Mouse (Mus musculus): Measurements from ENCODE around the gene Wtap. TPM values are rescaled to one million over a fixed set of nuclear protein-coding genes. Genes with fewer than 3 reads are reported as not detected.
"Not testable (repeated sequence)": the region's sequence is repeated elsewhere in the genome, so short reads cannot be mapped to it uniquely, and the experiment has no call there.

Wtap gene
- polyA plus RNA-seq, 1 experiment, result 18.0 TPM

DNA sequence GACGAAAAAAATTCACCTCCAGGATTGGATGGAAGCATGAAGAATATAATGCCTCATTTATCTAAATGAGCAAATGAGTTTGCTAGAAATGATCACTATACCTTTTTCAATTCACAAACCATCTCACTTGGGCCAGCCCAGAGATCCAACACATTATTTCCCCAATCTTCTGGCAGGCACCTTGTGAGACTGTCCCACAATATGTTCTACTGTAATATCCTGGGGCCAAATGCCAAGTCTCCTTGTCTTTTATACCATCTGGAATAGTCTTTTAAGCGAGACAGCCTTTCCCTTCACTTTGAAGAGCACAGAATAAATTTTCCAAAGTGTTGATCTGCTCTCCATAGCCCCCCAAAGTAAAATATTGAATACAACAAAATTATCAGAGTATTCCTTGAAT, 20.1 kb downstream of the Wtap start:
- DNase-seq (ENCODE audit: low read depth, low spot score), result no peak
- WGBS, result 73% methylated on average over 2 of the region's 2 CpGs

DNA sequence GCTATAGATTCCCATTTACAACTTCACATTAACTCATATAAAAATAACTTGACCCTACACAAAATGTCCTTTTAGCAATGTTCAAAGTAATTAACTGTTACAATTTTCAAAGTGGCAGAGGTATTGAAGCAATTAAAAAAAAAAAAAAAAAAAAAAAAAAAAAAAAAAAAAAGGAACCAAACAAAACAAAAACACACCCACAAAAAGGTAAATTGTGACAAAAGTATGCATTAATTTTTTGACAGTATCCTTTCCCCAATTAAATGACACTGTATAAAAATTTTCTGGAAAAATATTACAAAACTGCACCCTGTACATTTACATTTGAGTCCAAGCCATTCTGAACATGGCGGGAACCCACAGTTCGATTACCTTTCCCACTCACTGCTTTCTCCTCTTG, 26.8 kb downstream of the Wtap start:
- WGBS, result 88% methylated on average over 2 of the region's 2 CpGs
- DNase-seq (ENCODE audit: low read depth, low spot score), result no peak

DNA sequence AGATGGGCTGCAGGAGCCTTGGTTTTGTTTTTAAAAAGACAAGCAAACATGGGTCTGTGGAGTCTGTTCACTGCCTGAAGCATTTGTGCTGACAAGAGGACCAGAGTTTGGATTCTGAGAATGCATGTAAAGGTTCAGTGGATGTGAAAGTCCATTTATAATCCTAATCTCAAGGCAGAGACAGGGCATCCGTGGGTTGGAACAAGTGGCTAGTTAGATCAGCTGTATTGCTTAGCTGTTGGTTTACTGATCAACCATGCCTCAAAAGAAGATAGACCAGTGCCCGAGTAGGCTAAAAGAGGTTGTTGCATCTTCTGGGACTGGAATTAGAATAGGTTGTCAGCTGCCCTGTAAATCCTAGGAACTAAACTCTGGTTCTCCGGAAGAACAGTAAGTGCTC, 30.5 kb downstream of the Wtap start:
- 63% methylated on average over 3 of the region's 3 CpGs for WGBS
- no peak for DNase-seq (ENCODE audit: low read depth, low spot score)

DNA sequence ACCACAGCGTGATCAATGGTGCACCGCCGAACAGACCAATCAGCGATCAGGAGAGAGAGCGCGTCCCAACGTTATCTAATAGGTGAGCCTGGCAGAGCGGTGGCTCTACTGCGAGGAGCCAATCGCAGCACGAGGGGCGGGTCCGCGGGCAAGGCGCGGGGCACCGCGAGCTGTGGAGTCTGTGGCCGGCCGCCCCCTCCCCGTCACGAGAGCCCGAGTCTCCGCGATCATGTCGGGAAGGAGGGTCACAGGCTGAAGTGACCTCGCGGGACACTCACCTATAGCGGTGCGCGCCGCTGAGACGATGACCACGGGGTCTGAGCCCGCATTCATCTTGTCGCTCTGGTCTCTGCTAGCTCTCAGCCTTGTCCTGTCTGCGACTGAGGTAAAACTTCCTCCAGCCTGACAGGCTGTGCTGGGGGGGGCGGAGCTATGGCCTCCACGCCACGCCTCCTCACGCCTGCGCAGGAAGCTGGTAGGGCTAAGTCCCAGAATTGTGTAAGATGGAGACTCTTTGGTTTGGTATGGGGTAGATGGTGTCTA, 33.6 kb downstream of the Wtap start, which contains the start of gene Acat2:
Gene Acat2, minus strand, starts transcription at position 417 of the 543 bp plus-strand sequence.
- under 1% methylated on average over 42 of the region's 42 CpGs for WGBS
- peak; percentile 80 for DNase-seq (ENCODE audit: low read depth, low spot score)

DNA sequence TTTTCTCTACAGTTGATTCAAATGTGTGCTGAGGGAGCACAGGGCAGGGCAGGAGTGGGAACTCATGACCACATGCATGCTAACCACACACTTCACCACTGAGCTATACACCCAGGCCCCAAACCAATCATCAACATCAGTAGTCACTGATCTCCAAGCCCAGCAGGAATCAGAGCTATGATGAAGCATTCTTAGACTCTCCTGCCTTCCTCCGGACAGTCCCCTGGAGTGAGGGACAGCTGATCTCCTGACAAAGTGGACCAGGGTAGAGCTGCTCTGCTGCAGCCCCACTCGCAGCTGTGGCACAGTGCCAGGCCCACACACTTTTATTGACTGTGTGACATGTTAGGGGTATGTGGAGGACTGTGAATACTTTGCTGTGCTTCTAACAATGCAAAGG, 34.6 kb downstream of the Wtap start:
- not testable (repeated sequence) for DNase-seq (ENCODE audit: low read depth, low spot score)
- WGBS, result 36% methylated on average over 1 of the region's 2 CpGs

DNA sequence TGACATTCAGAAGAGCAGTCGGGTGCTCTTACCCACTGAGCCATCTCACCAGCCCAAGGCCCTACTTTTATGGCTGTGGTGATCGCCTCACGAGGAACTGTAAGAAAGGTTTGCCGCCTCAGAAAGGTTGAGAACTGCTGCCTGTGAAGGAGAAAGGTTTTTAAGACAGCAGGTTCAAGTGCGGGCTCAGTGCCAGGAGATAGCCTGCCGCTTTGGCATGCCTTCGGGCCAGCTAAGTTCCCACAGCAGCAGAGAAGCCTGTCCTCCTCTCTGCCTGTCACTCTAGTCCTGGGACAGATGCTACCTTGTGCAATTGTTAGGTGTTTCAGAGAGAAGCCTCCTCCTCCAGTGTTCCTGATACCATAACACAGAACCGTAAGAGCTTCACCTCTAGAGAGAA, 37.3 kb downstream of the Wtap start:
- DNase-seq (ENCODE audit: low read depth, low spot score), result no peak
- WGBS, result 89% methylated on average over 8 of the region's 8 CpGs

DNA sequence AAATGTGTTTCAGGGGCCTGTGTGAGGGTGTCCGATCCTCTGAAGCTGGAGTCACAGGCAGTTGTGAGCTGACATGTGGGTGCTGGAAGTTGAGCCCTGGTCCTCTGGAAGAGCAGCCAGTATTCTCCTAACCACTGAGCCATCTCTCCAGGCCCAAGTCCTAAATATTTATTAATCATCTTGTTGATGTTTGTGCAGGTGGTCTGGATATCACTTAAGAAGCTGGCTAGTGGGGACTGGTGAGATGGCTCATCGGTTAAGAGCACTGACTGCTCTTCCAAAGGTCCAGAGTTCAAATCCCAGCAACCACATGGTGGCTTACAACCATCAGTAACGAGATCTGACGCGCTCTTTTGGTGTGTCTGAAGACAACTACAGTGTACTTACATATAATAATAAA, 44.3 kb downstream of the Wtap start:
- 91% methylated on average over 5 of the region's 5 CpGs for WGBS
- no peak for DNase-seq (ENCODE audit: low read depth, low spot score)

DNA sequence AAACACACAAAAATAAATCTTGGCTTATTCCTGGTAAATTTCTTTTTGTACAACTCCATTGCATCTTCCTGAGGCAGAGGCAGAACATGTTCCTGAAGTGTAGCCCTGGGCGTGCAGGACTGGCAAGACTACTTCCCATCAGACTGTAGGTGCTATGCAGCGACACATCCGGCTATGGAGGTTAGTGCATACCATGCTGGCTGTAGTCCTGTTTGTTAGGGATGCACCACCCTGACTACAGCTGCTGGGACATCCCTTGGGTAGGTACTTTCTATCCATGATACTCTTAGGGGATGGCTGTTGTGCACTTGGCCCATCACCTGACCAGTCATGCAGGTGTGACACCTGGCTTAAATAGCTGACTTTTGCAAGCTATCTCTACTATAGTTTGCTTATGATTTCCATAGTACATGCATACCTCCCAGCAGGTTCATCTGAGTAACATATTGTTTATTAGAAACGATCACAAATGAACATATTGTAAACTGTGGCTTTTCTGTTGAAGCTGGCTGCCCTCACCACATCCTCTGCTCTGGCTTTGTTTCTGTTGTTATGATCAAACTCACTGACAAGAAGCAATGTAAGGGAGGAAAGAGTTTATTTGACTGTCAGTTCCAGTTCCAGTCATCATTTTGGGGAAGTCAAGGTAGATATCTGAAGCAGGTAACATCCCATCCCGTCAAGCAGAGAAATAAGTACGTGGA, 51.4 kb downstream of the Wtap start:
- DNase-seq (ENCODE audit: low read depth, low spot score), result no peak
- WGBS, result 91% methylated on average over 6 of the region's 6 CpGs

DNA sequence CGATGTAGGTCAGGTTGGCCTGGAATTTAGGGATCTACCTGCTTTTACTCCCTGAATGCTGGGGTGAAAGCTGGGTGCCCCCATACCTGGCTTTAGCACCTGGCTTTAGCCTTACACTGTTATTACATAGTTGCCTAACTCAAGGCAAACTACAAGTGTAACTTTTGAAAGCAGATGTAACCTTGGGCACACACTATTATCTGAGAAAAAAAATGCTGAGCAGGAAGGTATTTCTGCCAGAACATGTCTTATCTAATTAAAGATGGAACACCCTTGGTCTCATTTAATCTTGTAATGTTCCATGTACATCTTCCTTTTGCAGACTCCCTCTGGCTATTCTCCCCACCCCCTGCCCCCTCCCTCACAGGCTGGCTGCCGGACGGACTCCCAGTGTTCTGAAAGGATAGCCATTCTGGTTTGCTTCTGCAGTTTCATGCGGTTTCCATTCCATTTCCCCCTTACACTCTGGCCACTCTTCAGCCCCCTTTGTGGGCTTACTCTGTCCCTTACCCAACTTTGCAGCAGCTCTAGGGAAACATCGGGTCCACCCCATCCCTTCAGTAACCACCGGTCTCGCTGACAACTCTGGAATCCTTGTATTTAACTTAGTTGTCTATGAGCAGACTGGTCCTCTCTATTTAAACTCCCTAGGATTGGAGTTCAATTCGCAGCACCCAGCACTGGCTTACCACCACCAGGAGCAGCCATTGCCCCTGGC, 52.3 kb downstream of the Wtap start:
- no peak for DNase-seq (ENCODE audit: low read depth, low spot score)
- WGBS, result 84% methylated on average over 8 of the region's 8 CpGs

DNA sequence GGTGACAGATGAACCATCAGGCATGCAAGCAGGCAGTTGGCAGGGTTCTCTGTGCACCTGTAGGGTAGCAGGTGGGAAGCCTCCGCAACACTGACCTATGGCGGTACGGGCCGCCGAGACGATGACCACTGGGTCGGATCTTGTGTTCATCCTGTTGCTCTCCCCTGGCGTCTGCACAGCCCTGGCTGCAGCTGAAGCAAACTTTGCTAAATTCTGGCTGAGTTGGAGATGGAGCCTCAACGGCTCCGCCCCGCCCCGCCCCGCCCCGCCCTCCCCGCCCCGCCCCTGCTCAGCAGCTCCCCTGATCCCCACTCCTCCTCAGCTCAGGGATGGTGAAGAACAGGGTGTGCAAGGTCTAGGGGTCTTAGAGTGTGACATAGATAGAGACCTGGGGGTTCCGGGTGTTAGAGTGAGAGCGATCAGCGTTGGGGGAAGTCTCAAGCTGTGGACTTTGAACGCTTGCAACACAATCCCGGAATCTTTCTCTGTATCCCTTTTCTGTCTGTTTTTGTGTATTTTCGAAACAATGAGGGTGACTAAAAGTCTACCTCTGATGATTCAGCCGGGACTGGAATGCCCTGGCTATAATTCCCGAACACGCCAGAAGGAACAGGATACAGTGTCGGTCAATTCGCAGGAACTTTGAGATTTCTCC, 53.7 kb downstream of the Wtap start, which contains the start of gene Acat3:
Gene Acat3, minus strand, starts transcription at position 450 of the 655 bp plus-strand sequence.
- no peak for DNase-seq (ENCODE audit: low read depth, low spot score)
- 4% methylated on average over 27 of the region's 27 CpGs for WGBS

DNA sequence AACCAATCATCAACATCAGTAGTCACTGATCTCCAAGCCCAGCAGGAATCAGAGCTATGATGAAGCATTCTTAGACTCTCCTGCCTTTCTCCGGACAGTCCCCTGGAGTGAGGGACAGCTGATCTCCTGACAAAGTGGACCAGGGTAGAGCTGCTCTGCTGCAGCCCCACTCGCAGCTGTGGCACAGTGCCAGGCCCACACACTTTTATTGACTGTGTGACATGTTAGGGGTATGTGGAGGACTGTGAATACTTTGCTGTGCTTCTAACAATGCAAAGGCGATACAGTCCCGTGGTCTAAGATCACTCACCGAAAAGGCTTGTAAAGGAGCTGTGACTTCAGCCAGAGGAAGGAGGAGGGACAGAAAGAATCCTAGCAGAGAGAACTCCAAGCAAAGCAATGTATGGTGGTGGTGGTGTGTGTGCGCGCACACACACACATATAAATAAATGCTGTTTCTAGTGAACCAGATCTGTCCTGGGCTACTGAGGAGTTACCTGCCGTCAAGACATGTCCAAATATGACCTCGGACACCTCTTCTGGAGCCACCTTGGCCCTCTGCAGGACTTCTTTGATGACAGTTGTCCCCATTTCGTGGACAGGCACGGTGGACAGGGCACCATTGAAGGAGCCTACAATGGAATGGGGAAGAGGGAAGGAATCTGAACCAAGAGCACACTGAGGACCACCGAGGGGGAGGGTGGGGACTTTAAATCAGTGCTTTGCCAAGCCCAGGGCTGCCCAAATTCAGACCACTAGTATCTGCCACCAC, 54.4 kb downstream of the Wtap start:
- WGBS, result 55% methylated on average over 4 of the region's 12 CpGs
- not testable (repeated sequence) for DNase-seq (ENCODE audit: low read depth, low spot score)

DNA sequence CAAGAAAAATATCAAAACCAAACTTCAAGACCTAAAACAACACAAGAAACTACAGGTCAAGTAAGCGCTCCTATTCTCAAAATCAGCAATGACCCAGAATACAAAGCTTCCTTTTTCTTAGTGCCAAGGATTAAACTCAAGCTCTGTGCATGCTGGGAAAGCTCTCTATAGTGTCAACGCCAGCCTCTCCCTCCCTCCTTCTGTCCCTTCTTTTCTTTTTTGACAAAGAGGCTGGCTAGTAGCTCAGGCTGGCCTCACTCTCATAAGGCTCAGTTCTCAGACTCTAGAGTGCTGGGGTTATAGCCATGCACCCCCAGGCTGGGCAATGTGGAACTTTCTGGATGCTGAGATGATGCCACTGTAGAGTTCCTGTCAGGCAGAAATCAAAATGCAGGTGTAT, 55.9 kb downstream of the Wtap start:
- no peak for DNase-seq (ENCODE audit: low read depth, low spot score)
- 52% methylated on average over 2 of the region's 2 CpGs for WGBS

DNA sequence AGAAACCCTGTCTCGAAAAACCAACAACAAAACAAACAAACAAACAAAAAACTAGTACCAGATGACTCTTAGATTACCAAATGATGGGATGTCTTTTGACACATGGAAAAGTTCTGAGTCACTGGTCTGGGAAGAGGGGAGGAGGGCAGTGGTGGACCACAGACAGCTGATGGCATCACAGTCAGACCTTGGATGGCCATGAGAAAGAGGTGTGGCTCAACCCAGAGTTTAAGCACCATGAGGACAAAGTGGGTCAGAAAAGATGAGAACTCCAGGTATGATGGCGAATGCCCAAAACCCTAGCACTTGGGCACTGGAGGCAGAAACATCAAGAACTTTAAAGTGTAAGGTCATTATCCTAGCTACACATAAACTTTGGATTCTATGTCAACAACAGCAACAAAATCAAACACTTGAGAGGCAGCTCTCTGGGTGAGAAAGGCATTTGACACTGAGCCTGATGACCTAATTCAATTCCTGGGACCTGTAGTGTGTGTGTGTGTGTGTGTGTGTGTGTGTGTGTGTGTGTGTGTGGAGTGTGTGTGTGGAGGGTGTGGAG, 56.5 kb downstream of the Wtap start:
- 75% methylated on average over 2 of the region's 2 CpGs for WGBS
- no peak for DNase-seq (ENCODE audit: low read depth, low spot score)

DNA sequence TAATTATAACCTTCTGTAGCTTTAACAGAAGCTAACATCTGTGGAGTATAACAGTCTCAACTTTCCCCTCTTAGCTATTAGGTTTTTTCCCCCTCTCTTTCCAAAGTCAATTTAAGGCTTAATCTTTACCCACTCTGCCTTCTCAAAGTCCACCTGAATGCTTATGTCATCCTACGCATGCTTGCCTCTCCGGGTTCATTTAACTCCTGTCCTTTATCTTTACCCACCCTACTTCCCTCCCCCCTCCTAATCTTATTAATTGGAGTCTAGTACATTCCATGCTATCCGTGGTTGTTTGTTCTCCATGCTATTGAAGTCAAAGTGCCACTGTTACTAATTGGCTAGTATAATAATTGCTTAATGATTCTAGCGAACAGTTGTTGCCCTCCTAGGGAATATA, 58.2 kb downstream of the Wtap start:
- DNase-seq (ENCODE audit: low read depth, low spot score), result no peak
- WGBS, result 54% methylated on average over 4 of the region's 4 CpGs

DNA sequence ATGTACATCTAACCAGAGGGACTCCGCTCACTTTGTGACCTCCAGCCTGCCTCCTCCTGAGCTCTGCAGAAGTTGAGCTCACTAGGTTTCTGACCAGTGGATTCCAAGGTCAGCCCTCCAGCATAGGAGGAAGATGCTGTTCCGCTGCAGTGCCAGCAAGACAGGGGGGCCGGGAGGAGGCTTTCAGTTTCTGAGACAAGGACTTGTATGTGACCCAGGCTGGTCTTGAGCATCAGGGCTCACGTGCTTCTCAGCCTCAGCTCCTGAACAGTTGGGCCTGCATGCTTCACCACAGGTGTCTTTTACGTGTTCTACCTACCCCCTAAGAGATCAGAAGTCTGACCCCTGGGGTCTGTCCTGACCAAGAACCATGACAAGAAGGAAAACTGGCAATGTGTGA, 62.4 kb downstream of the Wtap start:
- not testable (repeated sequence) for DNase-seq (ENCODE audit: low read depth, low spot score)
- 85% methylated on average over 5 of the region's 5 CpGs for WGBS

DNA sequence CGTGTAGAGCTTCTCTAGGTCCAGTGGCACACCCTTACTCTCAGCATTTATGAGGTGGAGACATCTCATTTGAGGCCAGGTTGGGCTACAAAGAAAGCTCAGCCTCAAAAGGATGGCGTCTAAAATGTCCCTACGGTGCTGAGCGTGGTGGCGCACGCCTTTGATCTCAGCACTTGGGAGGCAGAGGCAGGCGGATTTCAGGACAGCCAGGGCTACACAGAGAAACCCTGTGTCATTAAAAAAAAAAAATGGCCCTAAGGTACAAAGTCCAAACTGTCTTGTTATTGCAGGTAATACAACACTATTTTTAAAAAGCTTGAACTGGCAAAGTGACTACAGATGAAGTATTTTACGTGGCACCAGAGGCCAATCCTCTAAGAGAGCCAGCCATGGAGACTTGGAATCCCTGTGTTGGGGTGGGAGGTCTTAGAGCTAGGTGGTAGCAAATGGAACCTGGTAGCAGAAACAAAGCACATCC, 68.2 kb downstream of the Wtap start:
- DNase-seq (ENCODE audit: low read depth, low spot score), result no peak
- WGBS, result 77% methylated on average over 8 of the region's 8 CpGs

DNA sequence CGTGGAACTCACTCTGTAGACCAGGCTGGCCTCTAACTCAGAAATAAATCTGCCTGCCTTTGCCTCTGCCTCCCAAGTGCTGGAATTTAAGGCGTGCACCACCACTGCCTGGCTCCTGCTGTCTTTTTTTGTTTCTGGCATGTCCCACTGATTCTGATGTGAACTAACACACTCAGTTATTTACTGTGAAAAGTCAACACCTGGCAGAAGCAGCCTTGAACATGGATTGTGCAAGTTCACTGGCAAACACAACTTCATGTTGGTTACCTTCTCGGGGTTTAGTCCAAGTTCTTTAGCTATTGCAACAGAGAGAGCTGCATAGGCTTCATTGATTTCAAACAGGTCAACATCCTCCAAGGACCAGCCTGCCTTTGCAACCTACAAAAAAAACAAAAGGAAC, 69.0 kb downstream of the Wtap start:
- whole genome bisulfite sequencing, result 86% methylated on average over 3 of the region's 3 CpGs

DNA sequence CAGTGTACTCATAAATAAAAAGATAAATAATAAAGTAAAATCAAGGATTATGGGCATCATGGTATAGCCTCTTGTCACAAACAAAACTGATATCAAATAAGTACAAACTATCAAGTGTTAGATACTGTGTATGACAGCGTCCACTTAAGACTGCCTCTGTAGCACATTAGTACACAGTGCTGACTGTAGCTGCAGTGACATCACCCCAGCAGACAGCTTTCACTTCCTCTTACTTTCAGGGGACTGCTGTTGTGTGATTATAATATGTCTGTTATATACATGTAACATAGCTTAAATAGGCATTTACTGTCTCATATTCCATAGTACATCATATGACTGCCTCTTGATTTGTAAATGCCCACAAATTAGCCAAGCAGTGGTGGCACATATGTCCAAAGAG, 72.9 kb downstream of the Wtap start:
- WGBS, result 86% methylated on average over 1 of the region's 1 CpGs
- DNase-seq (ENCODE audit: low read depth, low spot score), result no peak

More for the DNA sequence above, 69.0 kb downstream of the Wtap start:
- DNase-seq (ENCODE audit: low read depth, low spot score), result no peak

Data from large intestine, adult 2 months (tissue).